Mouse (Mus musculus) thymus, adult 2 months (tissue): ENCODE results near the gene Chmp4b. TPM values are rescaled to one million over a fixed set of nuclear protein-coding genes. Genes with fewer than 3 reads are reported as not detected.

Source experiments
- DNase-seq: peaks from one replicate; pipeline ENCODE4 v3.0.0; 2021
- H3K27ac ChIP-seq: fragments of 200-500 bp; 2 replicates; pipeline ENCODE4 v1.5.1; 2012; ENCODE audit warnings: low read length, control low read depth; ENCODE audit not compliant: control insufficient read depth, insufficient read depth
- H3K27me3 ChIP-seq: fragments of 200-500 bp; 2 replicates; pipeline ENCODE4 v1.6.1; 2012; ENCODE audit warnings: mild to moderate bottlenecking, low read length, moderate library complexity, mixed read lengths; ENCODE audit not compliant: control insufficient read depth, insufficient read depth
- H3K36me3 ChIP-seq: fragments of 200-500 bp; 2 replicates; pipeline ENCODE4 v1.6.1; 2012; ENCODE audit warnings: mild to moderate bottlenecking, low read length, moderate library complexity; ENCODE audit not compliant: control insufficient read depth, insufficient read depth
- H3K4me1 ChIP-seq: fragments of 200-500 bp; replicated peaks from 2 replicates; pipeline ENCODE4 v1.6.1; 2012; ENCODE audit warnings: low read length; ENCODE audit not compliant: control insufficient read depth, insufficient read depth
- H3K4me3 ChIP-seq: fragments of 200-500 bp; 2 replicates; pipeline ENCODE4 v1.5.1; 2012; ENCODE audit warnings: mild to moderate bottlenecking, low read length, control low read depth, moderate library complexity; ENCODE audit not compliant: control insufficient read depth, insufficient read depth
- CTCF ChIP-seq: fragments of 200-500 bp; IDR thresholded peaks from 2 replicates; pipeline ENCODE4 v1.5.1; 2012; ENCODE audit warnings: mild to moderate bottlenecking, control low read depth, low read length, moderate library complexity, borderline replicate concordance; ENCODE audit not compliant: control insufficient read depth, poor library complexity, insufficient read depth; ENCODE audit errors: extremely low read depth
- POLR2A ChIP-seq: fragments of 200-500 bp; IDR thresholded peaks from 2 replicates; pipeline ENCODE4 v1.6.1; 2012; ENCODE audit warnings: mild to moderate bottlenecking, low read length, control low read depth, moderate library complexity; ENCODE audit not compliant: control insufficient read depth, poor library complexity, insufficient read depth; ENCODE audit errors: extremely low read depth
- WGBS: fragments of 180-500 bp; shearing (Covaris S2); methylation state at CpG from one replicate; pipeline ENCODE4 v1.1.7; 2018; 5-methylcytosine and 5-hydroxymethylcytosine counted together
- polyA plus RNA-seq: library from polyadenylated mRNA; depleted of rRNA; stranded (reverse); fragments of >200 nt; gene quantifications from 2 replicates; pipeline ENCODE4 v1.2.3, GENCODE M21; 2012

The Chmp4b gene
- polyA plus RNA-seq, 1 experiment = 83.8 TPM

DNA sequence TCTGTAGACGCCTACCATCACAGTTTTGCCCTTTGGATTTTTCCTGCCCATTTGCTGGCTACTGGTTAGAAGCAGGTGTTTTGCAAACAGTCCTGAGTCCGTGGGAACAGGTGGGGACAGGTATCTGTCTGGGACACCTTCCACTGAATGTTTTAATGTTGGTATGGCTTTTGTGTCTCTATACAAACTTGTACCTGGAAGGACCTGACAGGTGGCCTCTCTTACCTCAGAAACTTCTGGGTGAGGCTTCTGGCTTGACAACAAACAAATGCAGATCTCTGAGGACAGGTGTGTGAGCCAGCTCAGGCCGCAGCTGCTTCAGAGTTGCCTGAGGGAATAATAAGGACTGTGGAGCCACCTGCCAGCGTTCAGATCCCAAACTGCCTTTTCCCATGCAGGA, 12.4 kb upstream of the Chmp4b start:
- no peak for TF ChIP-seq CTCF
- TF ChIP-seq POLR2A = no peak
- Histone ChIP-seq H3K4me3 (no peak overlapping the region), H3K36me3 (peaks cover 9% of the 10 kb centered on the region), H3K27me3 (no peaks in the 10 kb centered on the region), H3K27ac (no peak overlapping the region), H3K4me1 (no peaks in the 10 kb centered on the region)
- DNase-seq = no peak
- 97% methylated on average over 4 of the region's 4 CpGs for WGBS

DNA sequence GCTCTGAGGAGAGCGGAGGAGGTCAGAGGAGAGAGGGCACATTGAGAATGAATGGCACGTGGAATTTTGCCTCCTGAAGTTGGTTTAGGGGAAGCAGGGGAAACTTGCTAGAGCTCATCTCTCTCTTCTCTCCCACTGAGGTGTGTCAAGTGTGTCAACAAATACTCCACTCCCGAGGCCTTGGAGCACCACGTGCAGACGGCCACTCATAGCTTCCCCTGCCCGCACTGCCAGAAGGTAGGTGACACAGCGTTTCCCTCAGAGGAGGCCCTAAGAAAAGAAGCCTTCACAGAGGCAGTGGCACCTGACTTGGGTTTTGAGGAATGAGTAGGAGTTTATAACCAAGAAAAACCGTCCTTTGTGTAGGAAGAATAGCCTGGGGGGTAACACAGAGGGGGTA, 10.3 kb upstream of the Chmp4b start:
- WGBS = 91% methylated on average over 8 of the region's 8 CpGs
- H3K27ac ChIP-seq = no peak overlapping the region
- peaks cover 9% of the 10 kb centered on the region for H3K36me3 ChIP-seq
- DNase-seq = no peak
- no peaks in the 10 kb centered on the region for H3K4me1 ChIP-seq
- H3K27me3 ChIP-seq = no peaks in the 10 kb centered on the region
- TF ChIP-seq CTCF (no peak), POLR2A (no peak)
- H3K4me3 ChIP-seq = no peak overlapping the region

DNA sequence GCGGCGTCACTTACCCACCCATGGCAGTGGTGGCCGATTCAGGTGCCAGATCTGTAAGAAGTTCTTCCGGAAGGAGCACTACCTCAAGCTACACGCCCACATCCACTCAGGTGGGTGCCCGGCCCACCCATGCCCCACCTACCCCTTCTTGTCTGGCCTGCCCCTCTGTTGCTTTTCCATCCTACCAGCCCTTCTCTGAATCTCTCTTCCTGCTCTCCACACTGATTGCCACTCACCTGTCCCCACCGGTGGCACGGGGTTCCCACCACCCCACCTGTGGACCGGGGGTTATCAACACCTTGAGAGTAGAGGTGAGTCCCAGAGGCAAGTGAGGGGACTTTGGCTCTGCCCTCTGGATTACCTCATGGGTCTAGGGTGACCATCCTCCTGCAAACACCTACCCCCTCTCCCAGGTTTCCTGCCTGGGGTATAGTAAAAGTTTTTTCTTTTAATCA, 9.5 kb upstream of the Chmp4b start:
- WGBS = 98% methylated on average over 9 of the region's 9 CpGs
- no peak overlapping the region for H3K27ac ChIP-seq

DNA sequence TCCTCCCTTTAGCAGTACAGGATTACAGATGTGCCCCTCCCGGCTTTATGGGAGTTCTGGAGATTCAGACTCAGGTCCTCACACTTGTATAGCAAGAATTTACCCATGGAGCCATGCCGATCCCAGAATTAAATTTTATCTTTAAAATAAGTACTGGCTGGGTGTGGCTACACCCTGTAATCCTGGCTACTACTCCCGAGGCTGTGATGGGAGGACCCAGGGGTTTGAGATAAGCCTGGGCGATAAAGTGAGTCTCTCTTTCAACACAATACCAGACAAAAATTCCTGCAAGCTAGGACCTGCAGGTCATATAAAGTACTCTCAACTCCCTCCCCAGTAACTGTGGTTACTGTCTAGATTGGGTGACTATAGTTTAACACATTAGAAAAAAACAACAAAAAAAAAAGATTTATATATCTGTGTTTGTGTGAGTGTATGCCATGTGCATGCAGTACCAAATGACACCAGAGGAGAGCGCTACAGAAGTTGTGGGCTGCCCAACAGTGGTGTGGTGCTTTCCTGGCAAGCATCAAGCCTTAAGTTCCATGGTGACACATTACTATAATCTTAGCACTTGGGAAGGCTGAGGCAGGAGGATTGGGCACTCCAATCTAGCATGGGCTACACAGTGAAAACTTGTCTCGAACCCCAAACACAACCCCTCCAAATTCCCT, 8.7 kb upstream of the Chmp4b start:
- whole genome bisulfite sequencing = 94% methylated on average over 6 of the region's 6 CpGs
- Histone ChIP-seq H3K27ac (no peak overlapping the region), H3K27me3 (no peaks in the 10 kb centered on the region), H3K4me3 (no peak overlapping the region), H3K4me1 (no peaks in the 10 kb centered on the region), H3K36me3 (peaks cover 9% of the 10 kb centered on the region)
- no peak for DNase-seq
- TF ChIP-seq CTCF = no peak
- no peak for TF ChIP-seq POLR2A

More for the DNA sequence above, 9.5 kb upstream of the Chmp4b start:
- Histone ChIP-seq H3K4me3 (no peak overlapping the region), H3K36me3 (peaks cover 9% of the 10 kb centered on the region), H3K4me1 (no peaks in the 10 kb centered on the region), H3K27me3 (no peaks in the 10 kb centered on the region)
- no peak for DNase-seq
- TF ChIP-seq POLR2A (no peak), CTCF (no peak)

DNA sequence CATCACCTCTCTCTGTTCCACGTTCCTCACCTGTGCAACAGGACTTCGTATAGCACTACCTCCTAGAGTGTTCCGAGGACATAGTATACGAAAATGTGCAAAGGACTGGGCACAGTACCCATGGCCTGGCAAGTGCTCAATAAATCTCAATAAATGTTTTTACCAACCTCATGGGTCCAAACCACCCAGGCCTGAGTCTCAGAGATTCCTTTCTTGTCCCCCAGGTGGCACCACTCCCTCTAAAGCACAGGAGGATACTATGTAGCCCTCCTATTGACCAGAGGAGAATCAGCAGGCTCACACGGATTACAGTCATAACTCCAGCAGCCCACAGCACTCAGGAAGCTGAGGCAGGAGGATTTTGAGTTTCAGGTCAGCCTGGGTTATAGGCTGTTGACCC, 4.9 kb upstream of the Chmp4b start:
- TF ChIP-seq POLR2A = no peak
- no peak for TF ChIP-seq CTCF
- H3K36me3 ChIP-seq = no peaks in the 10 kb centered on the region
- WGBS = 85% methylated on average over 5 of the region's 5 CpGs
- H3K27me3 ChIP-seq = no peaks in the 10 kb centered on the region
- H3K27ac ChIP-seq = no peak overlapping the region
- H3K4me1 ChIP-seq = 0 out of 2 replicates have a peak, but pooled peaks cover 2% of the 10 kb centered on the region
- DNase-seq = no peak
- H3K4me3 ChIP-seq = no peak overlapping the region

DNA sequence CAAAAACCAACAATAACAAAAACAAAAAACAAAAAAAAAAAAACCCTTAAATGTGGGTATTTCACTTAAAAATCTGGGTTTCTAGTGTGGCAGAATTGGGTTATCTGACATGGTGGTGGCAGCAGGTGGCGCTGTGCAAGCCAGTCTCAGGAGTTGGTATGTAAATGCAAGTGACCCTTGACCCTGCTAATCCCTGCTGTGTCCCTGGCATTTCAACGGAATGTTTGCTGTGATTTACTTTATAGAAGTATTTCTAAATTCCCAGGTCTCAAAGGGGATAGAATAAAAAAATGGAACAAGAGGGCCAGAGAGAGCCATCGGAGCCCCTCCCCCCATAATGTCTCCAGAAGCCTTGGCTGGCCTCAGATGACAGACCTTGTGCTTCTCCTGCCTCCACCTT, 3.4 kb upstream of the Chmp4b start:
- no peaks in the 10 kb centered on the region for H3K36me3 ChIP-seq

More for the DNA sequence above, 3.4 kb upstream of the Chmp4b start:
- Histone ChIP-seq H3K27ac (no peak overlapping the region), H3K4me1 (0 out of 2 replicates have a peak, but pooled peaks cover 2% of the 10 kb centered on the region), H3K4me3 (no peak overlapping the region), H3K27me3 (no peaks in the 10 kb centered on the region)
- TF ChIP-seq CTCF = no peak; the same call in 1 of the 2 replicates
- no peak for TF ChIP-seq POLR2A
- DNase-seq = peak; percentile 32
- 47% methylated on average over 3 of the region's 3 CpGs for WGBS
